Mouse (Mus musculus) kidney, embryonic 15.5 days (tissue): ENCODE results near the gene Exoc4. TPM values are rescaled to one million over a fixed set of nuclear protein-coding genes. Genes with fewer than 3 reads are reported as not detected.

ENCODE experiments used
- ATAC-seq: fragments of 200-750 bp; cut with Nextera tagmentation; replicated peaks from 2 replicates; pipeline ENCODE4 v1.8.0; 2017; ENCODE audit warnings: moderate TSS enrichment; ENCODE audit not compliant: low FRiP score
- H3K27ac ChIP-seq: fragments of 300-500 bp; sonication (generic); 2 replicates; pipeline ENCODE4 v1.5.1; 2015; ENCODE audit warnings: mild to moderate bottlenecking, inconsistent platforms
- H3K27me3 ChIP-seq: fragments of 300-500 bp; sonication (generic); 2 replicates; pipeline ENCODE4 v1.6.1; 2015; ENCODE audit warnings: inconsistent platforms
- H3K36me3 ChIP-seq: fragments of 300-500 bp; sonication (generic); 2 replicates; pipeline ENCODE4 v1.6.1; 2015; ENCODE audit warnings: inconsistent platforms
- H3K4me1 ChIP-seq: fragments of 300-500 bp; sonication (generic); 2 replicates; pipeline ENCODE4 v1.6.1; 2015; ENCODE audit warnings: inconsistent platforms
- H3K4me2 ChIP-seq: fragments of 300-500 bp; sonication (generic); 2 replicates; pipeline ENCODE4 v1.6.1; 2015; ENCODE audit warnings: moderate library complexity, mild to moderate bottlenecking, inconsistent platforms
- H3K4me3 ChIP-seq: fragments of 300-500 bp; sonication (generic); replicated peaks from 2 replicates; pipeline ENCODE4 v1.5.1; 2015; ENCODE audit warnings: mild to moderate bottlenecking, inconsistent platforms
- H3K9ac ChIP-seq: fragments of 300-500 bp; sonication (generic); 2 replicates; pipeline ENCODE4 v1.6.1; 2015; ENCODE audit warnings: mild to moderate bottlenecking, inconsistent platforms
- H3K9me3 ChIP-seq: fragments of 300-500 bp; sonication (generic); replicated peaks from 2 replicates; pipeline ENCODE4 v1.6.1; 2016; ENCODE audit warnings: inconsistent platforms
- WGBS: fragments of 180-500 bp; shearing (Covaris S2); methylation state at CpG from one replicate; pipeline ENCODE4 v1.1.7; 2015; ENCODE audit warnings: mixed read lengths; 5-methylcytosine and 5-hydroxymethylcytosine counted together
- polyA plus RNA-seq: library from polyadenylated mRNA; unstranded; fragments of >200 nt; fragmentation: Nextera tagmentation; extraction: Ambion mirVana; gene quantifications from 2 replicates; pipeline ENCODE4 v1.2.1, GENCODE M21; 2015

Exoc4 gene
- polyA plus RNA-seq, 1 experiment from 2014 or later = 39.9 TPM

DNA sequence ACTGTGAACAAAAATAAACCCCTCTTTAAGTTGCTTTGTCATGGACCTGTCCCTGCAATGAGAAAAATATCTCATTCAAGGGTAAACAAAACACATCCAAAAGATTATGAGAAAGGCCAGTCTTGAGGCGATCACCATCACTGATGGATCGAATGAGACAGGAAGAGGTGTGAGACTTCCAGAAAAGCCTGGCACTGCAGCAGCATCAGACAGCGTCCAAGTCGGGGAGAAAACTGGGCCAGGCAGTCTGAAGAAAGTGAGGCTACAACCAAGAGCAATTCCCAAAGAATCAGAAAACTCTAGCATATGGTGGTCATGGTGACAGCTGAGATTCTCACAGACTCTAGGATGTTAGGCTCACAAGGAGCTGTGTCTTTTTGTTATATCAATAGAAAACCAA is 689.0 kb downstream of the Exoc4 start:
- Histone ChIP-seq H3K4me1 (no peaks in the 10 kb centered on the region), H3K36me3 (no peaks in the 10 kb centered on the region), H3K27me3 (no peaks in the 10 kb centered on the region), H3K4me2 (no peak overlapping the region), H3K27ac (no peak overlapping the region), H3K4me3 (no peak overlapping the region), H3K9ac (no peak overlapping the region), H3K9me3 (no peaks in the 10 kb centered on the region)
- WGBS = 96% methylated on average over 4 of the region's 4 CpGs
- ATAC-seq = no peak

DNA sequence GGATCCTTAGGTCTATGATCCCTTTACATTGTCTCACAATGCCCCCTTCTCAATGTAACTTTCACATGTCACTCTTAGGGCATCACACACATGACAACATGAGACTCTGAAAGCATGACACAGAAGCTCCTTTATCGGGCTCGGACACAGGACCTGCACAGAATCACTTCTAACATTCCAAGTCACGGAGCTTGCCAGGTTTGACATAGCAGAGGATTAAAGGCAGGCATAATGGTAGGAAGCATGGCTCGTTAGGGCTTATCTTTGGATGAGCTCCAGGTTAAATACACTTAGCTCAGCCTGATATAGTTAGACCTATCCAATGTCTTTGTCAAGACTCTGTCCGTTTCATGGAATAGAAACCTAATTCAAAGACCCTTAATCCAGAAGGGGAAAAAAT is 690.3 kb downstream of the Exoc4 start:
- Histone ChIP-seq H3K9ac (no peak overlapping the region), H3K9me3 (no peaks in the 10 kb centered on the region), H3K36me3 (no peaks in the 10 kb centered on the region), H3K4me1 (no peaks in the 10 kb centered on the region), H3K4me3 (no peak overlapping the region), H3K27ac (no peak overlapping the region), H3K4me2 (no peak overlapping the region), H3K27me3 (no peaks in the 10 kb centered on the region)
- ATAC-seq = no peak
- 80% methylated on average over 5 of the region's 5 CpGs for WGBS

DNA sequence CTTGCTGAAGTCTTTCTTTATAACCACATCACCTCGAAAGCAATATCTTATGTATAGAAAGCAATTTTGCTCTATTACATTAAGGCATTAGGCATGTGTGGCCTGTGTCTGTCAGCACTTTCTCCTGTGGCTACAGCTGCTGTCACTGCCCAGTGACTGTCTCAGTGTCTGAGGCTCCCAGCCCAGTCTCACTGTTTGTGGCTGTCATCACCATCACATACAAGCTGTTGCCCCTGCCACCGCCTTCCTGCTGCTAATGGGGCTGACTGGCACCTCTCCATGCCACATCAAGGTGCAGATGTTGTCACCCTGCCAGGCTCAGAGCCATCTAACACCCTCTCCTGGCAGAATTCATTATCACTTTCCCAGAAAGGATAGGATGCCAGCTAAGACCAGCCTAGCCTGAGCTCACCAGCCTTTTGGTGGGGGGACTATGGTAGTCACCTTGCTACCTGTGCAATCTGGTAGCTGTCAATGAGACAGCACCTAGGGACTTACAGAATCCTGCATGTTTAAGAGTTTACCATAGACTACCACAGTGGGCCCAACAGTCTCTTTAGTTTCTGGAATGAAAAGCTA is 698.1 kb downstream of the Exoc4 start:
- Histone ChIP-seq H3K27ac (no peak overlapping the region), H3K4me2 (no peak overlapping the region), H3K4me3 (no peak overlapping the region), H3K9ac (no peak overlapping the region), H3K36me3 (no peaks in the 10 kb centered on the region), H3K9me3 (no peaks in the 10 kb centered on the region), H3K27me3 (no peaks in the 10 kb centered on the region), H3K4me1 (no peaks in the 10 kb centered on the region)
- 71% methylated on average over 2 of the region's 2 CpGs for WGBS
- no peak for ATAC-seq

DNA sequence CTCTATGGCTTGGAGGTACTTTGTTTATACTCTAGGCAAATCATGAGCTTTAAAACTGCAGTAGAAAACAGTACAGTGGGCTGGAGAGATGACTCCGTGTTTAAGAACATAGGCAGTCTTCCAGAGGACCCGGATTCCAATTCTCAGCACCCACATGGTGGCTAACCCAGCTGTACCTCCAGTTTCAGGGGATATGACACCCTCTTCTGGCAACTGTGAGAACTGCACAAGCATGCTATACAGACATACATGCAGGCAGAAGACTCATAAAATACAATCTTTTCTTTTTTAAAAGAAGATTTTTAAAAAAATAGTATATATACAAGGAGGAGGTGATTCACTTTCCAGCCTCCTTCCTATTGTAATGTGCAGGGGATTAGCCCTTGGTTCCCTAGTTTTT is 701.2 kb downstream of the Exoc4 start:
- no peaks in the 10 kb centered on the region for H3K36me3 ChIP-seq
- WGBS = 92% methylated on average over 2 of the region's 2 CpGs
- no peaks in the 10 kb centered on the region for H3K27me3 ChIP-seq
- H3K27ac ChIP-seq = no peak overlapping the region
- H3K9me3 ChIP-seq = no peaks in the 10 kb centered on the region
- H3K4me3 ChIP-seq = no peak overlapping the region
- ATAC-seq = no peak
- H3K4me2 ChIP-seq = no peak overlapping the region
- H3K9ac ChIP-seq = no peak overlapping the region
- H3K4me1 ChIP-seq = no peaks in the 10 kb centered on the region

DNA sequence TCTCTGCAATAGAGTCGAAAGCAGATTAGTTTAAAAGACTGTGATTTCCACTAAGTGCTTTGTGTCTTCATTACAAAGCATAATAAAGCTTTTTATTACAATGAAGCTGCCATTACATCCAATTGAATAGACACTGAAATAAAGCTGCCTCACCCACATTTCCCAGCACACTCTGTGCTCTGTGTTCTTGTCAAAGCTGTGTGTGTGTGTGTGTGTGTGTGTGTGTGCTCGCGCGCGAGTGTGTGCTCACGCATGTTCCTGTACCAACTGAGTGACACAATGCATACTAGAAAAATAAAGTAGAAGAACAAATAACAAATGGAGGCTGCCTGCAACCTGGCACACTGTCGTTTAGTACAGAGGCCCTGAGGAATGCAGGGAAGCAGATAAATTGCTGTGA is 706.6 kb downstream of the Exoc4 start:
- H3K4me2 ChIP-seq = no peak overlapping the region
- H3K9ac ChIP-seq = no peak overlapping the region
- H3K36me3 ChIP-seq = no peaks in the 10 kb centered on the region
- H3K4me1 ChIP-seq = no peaks in the 10 kb centered on the region
- H3K9me3 ChIP-seq = no peaks in the 10 kb centered on the region
- no peaks in the 10 kb centered on the region for H3K27me3 ChIP-seq
- no peak overlapping the region for H3K27ac ChIP-seq
- 84% methylated on average over 7 of the region's 7 CpGs for WGBS
- H3K4me3 ChIP-seq = no peak overlapping the region
- no peak for ATAC-seq

DNA sequence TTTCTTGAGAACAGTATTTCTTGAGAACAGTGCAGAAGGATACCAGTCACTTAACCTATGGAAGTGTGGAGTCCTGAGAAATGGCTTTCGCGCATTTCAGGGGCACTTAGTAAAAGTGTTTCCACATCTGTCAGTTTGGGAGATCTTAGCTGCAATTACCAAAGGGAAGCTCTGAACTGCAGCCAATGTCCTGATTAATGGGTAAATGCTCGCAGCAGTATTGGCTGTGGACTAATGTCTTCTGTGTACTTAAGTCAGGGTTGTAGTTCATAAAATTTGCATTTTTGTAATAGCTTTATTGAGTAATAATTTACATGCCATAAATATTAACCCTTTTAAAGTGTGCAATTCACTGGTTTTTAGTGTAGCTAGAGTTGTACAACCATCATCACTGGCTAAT is 709.4 kb downstream of the Exoc4 start:
- Histone ChIP-seq H3K27me3 (no peaks in the 10 kb centered on the region), H3K4me1 (no peaks in the 10 kb centered on the region), H3K4me2 (no peak overlapping the region), H3K9ac (no peak overlapping the region), H3K27ac (no peak overlapping the region), H3K4me3 (no peak overlapping the region), H3K9me3 (no peaks in the 10 kb centered on the region), H3K36me3 (no peaks in the 10 kb centered on the region)
- no peak for ATAC-seq
- 71% methylated on average over 3 of the region's 3 CpGs for WGBS

DNA sequence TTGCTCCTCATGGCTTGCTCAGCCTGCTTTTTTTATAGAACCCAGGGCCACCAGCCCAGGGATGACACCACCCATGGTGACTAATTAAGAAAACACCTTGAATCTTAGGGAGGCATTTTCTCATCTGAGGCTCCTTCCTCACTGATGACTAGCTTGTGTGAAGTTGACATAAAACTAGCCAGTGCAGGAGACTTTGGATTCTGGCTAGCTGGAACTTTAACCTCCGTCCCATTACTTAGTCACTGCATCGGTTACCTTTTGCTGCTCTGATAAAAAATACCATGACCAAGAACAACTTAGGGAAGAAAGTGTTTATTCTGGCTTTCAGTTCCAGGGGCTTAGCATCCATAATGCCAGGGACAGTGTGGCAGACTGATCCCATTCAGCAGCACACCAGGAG is 711.9 kb downstream of the Exoc4 start:
- no peak for ATAC-seq

GRCm38 (mm10) chr6:33963092-33963491 is 714.2 kb downstream of the Exoc4 start:
- ATAC-seq = no peak
- H3K4me1 ChIP-seq = 0 out of 2 replicates have a peak, but pooled peaks cover 3% of the 10 kb centered on the region
- no peak overlapping the region for H3K9ac ChIP-seq
- no peaks in the 10 kb centered on the region for H3K27me3 ChIP-seq
- no peaks in the 10 kb centered on the region for H3K36me3 ChIP-seq
- no peak overlapping the region for H3K4me3 ChIP-seq
- H3K9me3 ChIP-seq = no peaks in the 10 kb centered on the region
- H3K27ac ChIP-seq = no peak overlapping the region
- H3K4me2 ChIP-seq = no peak overlapping the region
- 76% methylated on average over 2 of the region's 2 CpGs for WGBS

More for the DNA sequence above, 711.9 kb downstream of the Exoc4 start:
- WGBS = 84% methylated on average over 2 of the region's 2 CpGs
- 0 out of 2 replicates have a peak, but pooled peaks cover 3% of the 10 kb centered on the region for H3K4me1 ChIP-seq
- no peaks in the 10 kb centered on the region for H3K36me3 ChIP-seq
- no peak overlapping the region for H3K4me3 ChIP-seq
- H3K9me3 ChIP-seq = no peaks in the 10 kb centered on the region
- no peaks in the 10 kb centered on the region for H3K27me3 ChIP-seq
- H3K27ac ChIP-seq = no peak overlapping the region
- H3K9ac ChIP-seq = no peak overlapping the region
- no peak overlapping the region for H3K4me2 ChIP-seq

- no peak for ATAC-seq
- H3K4me1 ChIP-seq = 0 out of 2 replicates have a peak, but pooled peaks cover 3% of the 10 kb centered on the region
- H3K4me3 ChIP-seq = no peak overlapping the region
- H3K27me3 ChIP-seq = no peaks in the 10 kb centered on the region
- 17% methylated on average over 2 of the region's 2 CpGs for WGBS
- no peak overlapping the region for H3K27ac ChIP-seq
- no peaks in the 10 kb centered on the region for H3K9me3 ChIP-seq
- H3K4me2 ChIP-seq = no peak overlapping the region
- no peaks in the 10 kb centered on the region for H3K36me3 ChIP-seq
- no peak overlapping the region for H3K9ac ChIP-seq
Measured at GRCm38 (mm10) chr6:33965571-33965970, 716.7 kb downstream of the Exoc4 start.

GRCm38 (mm10) chr6:33968746-33969145 is 719.9 kb downstream of the Exoc4 start:
- ATAC-seq = no peak
- Histone ChIP-seq H3K36me3 (no peaks in the 10 kb centered on the region), H3K9me3 (no peaks in the 10 kb centered on the region), H3K4me2 (no peak overlapping the region), H3K9ac (no peak overlapping the region), H3K4me1 (0 out of 2 replicates have a peak, but pooled peaks cover 3% of the 10 kb centered on the region), H3K4me3 (no peak overlapping the region), H3K27me3 (no peaks in the 10 kb centered on the region), H3K27ac (no peak overlapping the region)
- 56% methylated on average over 2 of the region's 2 CpGs for WGBS

DNA sequence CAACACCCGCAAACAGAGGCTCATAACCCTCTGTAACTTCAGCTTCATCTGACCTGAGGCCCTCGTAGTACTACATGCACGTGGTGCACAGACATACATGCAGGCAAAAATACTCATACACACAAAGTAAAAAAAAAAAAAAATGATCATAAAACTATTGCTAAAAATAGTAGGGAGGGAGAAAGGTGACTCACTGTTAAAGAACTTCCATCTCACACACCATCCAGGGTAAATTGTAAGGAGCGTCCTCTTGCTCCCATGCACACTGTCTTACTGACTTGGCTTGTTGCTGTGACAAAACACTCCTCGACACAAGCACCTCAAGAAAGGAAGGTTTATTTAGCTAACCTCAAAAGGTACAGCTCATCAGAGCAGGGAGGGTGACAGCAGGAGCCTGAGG is 723.9 kb downstream of the Exoc4 start:
- H3K36me3 ChIP-seq = no peaks in the 10 kb centered on the region
- H3K4me2 ChIP-seq = no peak overlapping the region
- no peak overlapping the region for H3K4me3 ChIP-seq
- no peaks in the 10 kb centered on the region for H3K27me3 ChIP-seq
- H3K9ac ChIP-seq = no peak overlapping the region
- ATAC-seq = no peak
- WGBS = 86% methylated on average over 5 of the region's 5 CpGs
- H3K4me1 ChIP-seq = peaks cover 5% of the 10 kb centered on the region
- no peaks in the 10 kb centered on the region for H3K9me3 ChIP-seq
- H3K27ac ChIP-seq = no peak overlapping the region

- Histone ChIP-seq H3K27me3 (no peaks in the 10 kb centered on the region), H3K9me3 (no peaks in the 10 kb centered on the region), H3K4me2 (no peak overlapping the region), H3K4me1 (peaks cover 5% of the 10 kb centered on the region), H3K9ac (no peak overlapping the region), H3K36me3 (no peaks in the 10 kb centered on the region), H3K4me3 (no peak overlapping the region), H3K27ac (no peak overlapping the region)
- ATAC-seq = no peak
- 86% methylated on average over 10 of the region's 10 CpGs for WGBS
Measured at GRCm38 (mm10) chr6:33976576-33976975, 727.7 kb downstream of the Exoc4 start.

GRCm38 (mm10) chr6:33977448-33977847 is 728.6 kb downstream of the Exoc4 start:
- WGBS = 59% methylated on average over 4 of the region's 4 CpGs
- peaks cover 5% of the 10 kb centered on the region for H3K4me1 ChIP-seq
- no peak overlapping the region for H3K4me2 ChIP-seq
- no peaks in the 10 kb centered on the region for H3K9me3 ChIP-seq
- H3K9ac ChIP-seq = no peak overlapping the region
- H3K27ac ChIP-seq = no peak overlapping the region
- no peaks in the 10 kb centered on the region for H3K36me3 ChIP-seq
- peak; percentile 22; the same call in 1 of the 2 replicates for ATAC-seq
- H3K4me3 ChIP-seq = no peak overlapping the region
- no peaks in the 10 kb centered on the region for H3K27me3 ChIP-seq
